Mouse (Mus musculus) layer of hippocampus, postnatal 10 days (tissue): ENCODE results near the gene Smarcd2. TPM values are rescaled to one million over a fixed set of nuclear protein-coding genes. Genes with fewer than 3 reads are reported as not detected.

ENCODE experiments used
- DNase-seq, 2 experiments: peaks; one replicate each; pipeline ENCODE4 v3.0.0; 2021; ENCODE audit warnings: low spot score in 2 of 2
- total RNA-seq, 2 experiments: library from RNA; stranded (reverse); gene quantifications; 2 replicates each; pipeline ENCODE4 v1.2.3; 2021

The Smarcd2 gene
- total RNA-seq, 2 experiments from 2014 or later: 22.0 to 23.0 TPM

- no peak for DNase-seq
These were observed 9.7 kb upstream of the Smarcd2 start for GRCm38 (mm10) chr11:106282452-106282851.

GRCm38 (mm10) chr11:106276454-106276853 lies 3.7 kb upstream of the Smarcd2 start, which contains the start of gene Tcam1:
Tcam1 (plus strand) TSS chr11:106276672.
- peak; percentile 97 to 99 for DNase-seq

GRCm38 (mm10) chr11:106274971-106275411 lies 2.2 kb upstream of the Smarcd2 start:
- DNase-seq: no peak

DNA sequence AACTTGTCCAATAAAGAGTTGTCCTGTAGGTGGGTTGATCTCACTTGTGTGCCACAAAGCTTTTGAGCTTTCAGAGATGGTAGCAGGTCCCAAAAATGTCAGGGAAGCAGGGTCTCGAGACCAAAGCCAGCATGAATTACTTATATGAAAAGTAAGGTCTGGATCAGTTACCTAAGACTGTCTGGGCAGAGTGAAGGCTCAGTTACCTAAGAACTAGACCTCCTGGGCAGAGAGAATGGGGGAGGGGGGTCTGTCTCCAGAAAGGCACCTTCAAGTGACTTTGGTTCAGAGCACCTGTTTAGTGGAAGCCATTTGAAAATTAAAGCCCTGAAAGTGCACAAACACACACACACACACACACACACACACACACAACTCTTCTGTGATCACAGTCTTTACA lies 1.6 kb upstream of the Smarcd2 start:
- no peak for DNase-seq

DNA sequence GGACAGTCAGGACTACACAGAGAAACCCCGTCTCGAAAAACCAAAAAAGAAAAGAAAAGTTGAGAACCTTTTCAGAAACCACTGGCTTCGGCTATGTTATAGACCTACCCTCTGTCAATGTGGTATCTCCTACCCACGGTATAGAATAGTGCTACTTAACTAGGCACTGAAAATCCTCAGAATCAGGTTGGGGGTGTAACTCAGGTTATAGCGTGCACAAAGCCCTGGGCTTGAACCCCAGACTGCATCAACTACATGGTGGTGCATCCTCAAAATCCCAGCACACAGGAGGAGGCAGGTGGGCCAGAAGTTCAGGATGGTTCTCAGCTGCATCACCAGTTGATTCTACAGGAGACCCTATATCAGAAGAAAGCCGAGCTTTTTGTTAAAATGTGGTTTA lies 1.0 kb upstream of the Smarcd2 start:
- DNase-seq: no peak

DNA sequence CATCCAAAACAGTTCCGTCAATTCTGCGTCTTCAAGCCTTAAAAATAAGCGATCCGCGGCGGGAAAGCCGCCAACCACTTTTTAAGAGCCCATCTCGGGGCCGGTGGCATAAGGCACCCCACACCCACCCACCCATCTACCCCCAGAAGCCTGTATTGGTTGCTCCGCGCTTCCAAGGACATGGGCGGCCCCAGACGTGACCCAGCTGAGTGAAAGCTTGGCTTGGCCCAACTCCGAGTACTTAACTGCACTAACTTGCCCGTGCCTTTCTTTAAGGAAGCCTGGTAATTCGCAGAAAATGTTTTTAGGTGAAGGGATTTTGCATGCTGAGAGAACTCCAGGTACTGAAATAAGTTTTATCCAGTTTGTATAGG lies 526 bp upstream of the Smarcd2 start:
- DNase-seq: no peak

DNA sequence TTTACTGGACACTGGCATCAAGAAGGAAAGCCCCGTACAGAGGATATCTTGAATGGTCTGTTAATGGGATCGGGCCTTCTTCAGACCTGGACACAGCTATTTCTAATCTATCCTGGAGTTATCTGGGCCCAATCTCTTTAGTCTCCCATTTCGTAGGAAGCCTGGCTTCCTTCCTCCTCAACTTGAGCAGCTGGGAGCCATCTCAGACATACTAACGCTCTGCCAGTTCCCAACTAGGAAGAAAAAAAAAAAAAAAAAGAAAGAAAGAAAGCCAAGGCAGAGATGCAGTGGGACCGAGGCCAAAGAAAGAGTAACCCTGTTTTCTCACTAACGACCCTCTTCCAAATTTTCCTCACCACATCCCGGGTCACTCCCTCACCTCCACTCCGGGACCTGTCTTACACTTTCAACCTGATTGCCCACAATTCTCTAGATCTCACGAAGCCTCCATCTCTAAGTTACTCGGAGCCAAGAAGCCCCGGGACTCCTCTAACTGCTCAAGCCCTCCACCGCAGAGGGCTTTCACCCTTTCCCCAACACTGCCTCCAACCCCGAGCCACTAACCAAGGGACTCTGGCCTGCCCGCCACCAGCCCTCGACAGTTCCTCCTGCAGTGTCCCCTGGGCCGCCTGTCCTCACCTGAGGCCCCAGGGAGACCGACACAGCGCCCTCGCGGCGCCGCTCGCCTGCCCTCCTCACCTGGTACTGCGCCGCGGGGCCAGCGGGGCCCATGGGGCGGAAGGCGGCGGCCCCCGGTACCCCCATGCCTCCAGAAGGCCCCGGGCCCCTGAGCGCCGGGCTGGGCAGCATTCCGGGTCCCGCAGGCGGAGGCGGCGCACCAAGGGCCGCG lies 753 bp downstream of the Smarcd2 start:
- DNase-seq: peak in 1 of 2 experiments; percentile 50

GRCm38 (mm10) chr11:106271131-106271793 lies 1.5 kb downstream of the Smarcd2 start:
- DNase-seq: no peak

DNA sequence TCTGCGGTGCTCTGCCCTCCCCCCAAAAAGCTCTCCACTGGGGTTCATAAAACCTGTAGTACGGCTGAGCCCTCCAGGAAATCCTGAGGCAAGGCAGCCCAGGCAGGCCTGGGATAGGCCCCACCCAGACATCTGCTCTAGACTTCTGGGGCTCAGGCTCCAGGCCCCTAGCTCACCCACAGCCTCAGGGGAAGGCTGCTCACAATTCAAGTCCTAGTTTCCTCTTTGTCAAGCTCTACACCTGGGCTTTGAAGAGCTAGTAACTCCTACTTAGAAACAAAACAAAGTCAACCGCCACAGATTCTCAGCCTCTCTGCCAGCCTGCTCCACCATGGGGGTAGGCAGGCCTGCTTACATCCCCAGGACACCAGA lies 3.7 kb downstream of the Smarcd2 start:
- no peak for DNase-seq

DNA sequence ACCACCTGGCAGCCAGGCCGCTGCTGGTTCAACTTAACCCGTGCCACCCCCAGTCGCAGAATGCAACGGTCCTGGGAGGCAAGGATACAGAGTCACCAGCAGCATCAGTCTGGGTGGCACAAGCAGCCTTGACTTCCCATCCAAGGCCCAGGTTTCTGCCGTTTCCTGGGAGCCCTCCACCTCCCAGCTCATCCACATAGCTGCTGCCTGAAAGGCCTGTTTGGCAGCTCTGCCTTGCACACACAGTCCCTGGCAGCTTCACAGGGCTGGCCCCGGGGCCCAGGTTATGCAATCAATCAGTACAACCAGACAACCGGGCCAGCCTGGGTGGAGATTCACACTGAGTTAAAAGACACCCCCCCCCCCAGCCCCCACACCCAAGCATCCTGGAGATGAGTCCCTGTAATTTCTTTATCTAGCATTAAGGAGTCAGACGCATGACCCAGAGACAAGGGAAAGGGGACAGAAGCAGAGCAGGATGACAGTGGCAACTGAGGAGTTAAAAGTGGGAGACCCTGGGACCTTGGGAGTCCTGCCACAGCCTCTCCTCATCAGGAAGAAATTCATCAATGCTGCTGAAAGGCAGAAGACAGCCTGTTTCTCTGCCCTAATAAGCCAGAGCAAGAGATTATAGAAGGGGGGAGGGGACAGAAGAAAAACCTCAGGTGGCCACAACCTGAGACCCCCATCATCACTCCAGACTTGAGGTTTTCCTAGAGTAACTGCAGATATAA lies 4.3 kb downstream of the Smarcd2 start:
- DNase-seq: peak; percentile 69 to 70

DNA sequence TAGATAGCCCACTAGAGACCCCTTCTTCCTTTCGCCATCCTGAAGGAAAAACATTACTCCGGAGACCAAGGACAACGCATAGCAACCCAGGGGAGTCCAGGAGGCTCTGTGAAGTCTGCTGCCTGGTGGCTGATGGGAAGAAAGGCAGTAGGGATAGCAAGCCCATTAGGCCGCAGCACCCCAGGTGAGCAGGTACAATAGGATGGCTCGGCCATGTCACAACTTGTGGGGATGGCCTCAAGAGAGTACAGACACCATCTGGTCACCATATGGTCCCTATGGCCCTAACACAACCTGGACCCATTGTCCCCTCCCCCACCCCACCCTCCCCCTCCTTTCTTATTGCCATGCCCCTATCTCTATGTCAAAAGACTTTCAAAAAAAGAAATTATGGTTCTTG lies 4.9 kb downstream of the Smarcd2 start:
- DNase-seq: no peak

GRCm38 (mm10) chr11:106267311-106267852 lies 5.4 kb downstream of the Smarcd2 start:
- peak in 1 of 2 experiments; percentile 54 for DNase-seq

DNA sequence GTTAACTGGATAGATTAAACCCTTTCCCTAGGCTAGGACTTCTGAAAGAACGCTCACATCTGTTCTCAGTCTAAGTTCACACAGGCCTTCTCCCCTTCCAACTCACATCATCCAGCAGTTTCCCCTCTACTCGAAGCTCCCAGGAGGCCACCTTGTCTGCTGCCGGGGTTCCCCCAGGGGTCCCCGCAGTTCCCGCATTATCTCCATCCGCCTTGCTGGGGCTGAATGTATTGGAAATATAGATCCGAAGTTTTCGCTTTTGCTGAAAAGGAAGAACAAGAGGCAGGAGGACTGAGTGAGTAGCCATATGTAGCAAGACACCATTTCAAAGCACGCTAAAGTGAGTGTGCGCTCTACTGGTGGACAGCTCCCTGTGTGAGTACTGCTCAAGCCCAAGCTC lies 6.3 kb downstream of the Smarcd2 start:
- no peak for DNase-seq

DNA sequence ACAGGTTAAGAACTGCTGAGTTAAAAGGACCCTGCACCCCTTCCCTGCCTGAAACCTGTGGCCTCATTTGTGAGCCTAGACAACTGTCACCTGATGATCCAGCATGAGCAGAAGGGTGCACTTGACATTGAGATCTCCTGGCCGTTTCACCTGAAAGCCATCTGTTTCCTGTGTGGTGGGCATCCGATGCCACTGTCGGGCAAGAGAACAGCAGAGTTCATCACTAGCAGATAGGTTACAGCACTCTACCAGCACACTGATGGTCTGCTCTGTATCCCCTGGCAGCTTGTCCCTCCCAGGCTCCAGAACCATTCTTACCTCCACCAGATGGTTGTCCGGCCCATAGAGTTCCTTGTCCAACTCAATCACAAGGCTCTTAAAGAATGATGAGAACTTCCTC lies 7.2 kb downstream of the Smarcd2 start:
- DNase-seq: no peak

- DNase-seq: no peak
These were observed 7.8 kb downstream of the Smarcd2 start for GRCm38 (mm10) chr11:106264988-106265387.

- no peak for DNase-seq
These were observed 8.8 kb downstream of the Smarcd2 start for GRCm38 (mm10) chr11:106263963-106264362.

DNA sequence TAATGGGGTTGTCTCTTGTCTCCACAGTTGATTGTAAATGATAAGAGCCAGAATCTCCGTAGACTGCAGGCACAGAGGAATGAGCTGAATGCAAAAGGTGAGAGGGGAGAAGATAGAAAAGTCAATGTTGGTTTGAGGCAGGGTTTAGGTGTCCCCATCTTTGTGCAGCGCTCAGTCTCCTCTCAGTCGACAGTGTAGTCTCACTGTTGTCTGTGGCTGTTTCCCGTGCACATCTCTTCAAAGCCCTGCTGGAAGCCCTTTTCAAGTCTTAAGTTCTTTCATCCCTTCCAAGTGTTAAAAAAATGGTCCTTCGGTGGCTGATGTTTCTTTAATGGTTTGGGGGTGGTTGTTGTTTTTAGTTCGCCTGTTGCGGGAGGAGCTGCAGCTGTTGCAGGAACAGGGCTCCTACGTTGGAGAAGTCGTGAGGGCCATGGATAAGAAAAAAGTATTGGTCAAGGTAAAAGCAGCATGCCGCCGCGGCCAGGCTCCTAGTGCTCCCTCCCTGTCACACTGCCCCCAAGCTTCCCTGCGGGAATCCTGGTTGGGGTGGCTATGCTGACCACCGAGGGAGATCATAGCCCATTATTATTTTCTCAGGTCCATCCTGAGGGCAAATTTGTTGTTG lies 11.8 kb downstream of the Smarcd2 start:
- no peak for DNase-seq

GRCm38 (mm10) chr11:106256775-106257174 lies 16.0 kb downstream of the Smarcd2 start:
- no peak for DNase-seq

DNA sequence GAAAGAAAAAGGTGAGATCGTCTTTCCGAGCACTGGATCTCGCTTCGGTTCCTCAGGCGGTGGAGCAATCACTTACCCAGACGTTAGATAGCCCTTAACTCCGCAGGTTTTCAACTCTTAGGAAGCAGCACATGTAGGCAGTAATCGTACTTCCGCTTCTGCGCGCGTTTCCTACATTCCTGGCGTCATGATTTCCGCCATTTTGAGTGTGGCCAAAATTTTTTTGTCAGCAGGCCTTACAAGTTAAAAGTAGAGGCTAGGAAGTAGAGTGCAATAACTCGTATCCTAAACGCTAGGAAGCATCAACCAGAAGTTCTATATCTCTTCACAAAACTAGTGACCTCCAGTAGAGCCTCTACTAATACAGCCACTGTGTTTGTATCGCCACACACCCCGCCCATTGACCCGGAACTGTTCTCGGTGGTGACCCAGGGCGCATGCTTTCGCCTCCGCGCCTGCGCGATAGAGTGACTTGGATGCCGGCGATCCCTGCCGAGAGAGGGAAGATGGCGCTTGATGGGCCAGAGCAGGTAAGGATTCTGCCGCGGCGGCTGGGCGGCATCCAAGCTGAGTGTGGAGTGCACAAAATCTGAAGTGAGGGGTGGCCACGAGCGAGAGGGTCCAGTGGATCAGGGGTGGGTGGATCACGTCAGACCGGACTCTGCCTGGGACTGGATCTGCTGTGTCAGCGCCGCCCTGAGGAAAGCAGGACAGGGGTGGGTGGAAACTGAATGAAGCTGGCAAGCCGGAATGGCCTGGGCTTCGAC lies 16.9 kb downstream of the Smarcd2 start, which contains the start of the genes Ftsj3 and Psmc5:
Gene Ftsj3 (minus strand): TSS at position 395 of the 767 bp plus-strand sequence.
Gene Psmc5 (plus strand): TSS at position 470 of the 767 bp plus-strand sequence.
- DNase-seq: peak; percentile 99

GRCm38 (mm10) chr11:106255174-106255573 lies 17.6 kb downstream of the Smarcd2 start:
- peak in 1 of 2 experiments; percentile 34 for DNase-seq
